17 mouse cellular contexts compared by ENCODE assay signal in the genomic region with DNA sequence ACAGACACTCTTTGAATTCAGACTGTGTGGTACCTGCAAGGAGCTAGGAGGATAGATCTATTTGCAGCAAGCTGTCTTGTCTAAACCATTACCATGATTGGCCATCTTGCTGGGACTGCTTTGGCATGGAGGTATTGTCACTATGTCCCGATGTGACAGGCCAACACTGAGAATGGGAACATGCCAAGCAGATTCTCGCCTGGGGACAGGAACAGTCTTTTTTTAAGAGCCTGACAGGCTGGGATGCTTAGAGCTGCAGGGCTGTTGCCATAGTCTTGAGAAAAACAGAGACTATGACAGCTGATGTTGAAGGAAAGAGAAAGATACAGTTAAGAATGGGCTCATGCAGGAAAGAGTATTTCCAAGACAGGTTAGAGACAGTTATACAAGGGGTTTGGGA.
DNase-seq lines count a peak whose midpoint lies in the region; TF ChIP-seq lines count a peak whose summit lies in the region.
"Had no signal": no experiment of that assay in that cellular context is flagged by ENCODE, and none has a peak within 500 bp of the region (broad histone marks: within the 10 kb centered on the region; RNA-seq: fewer than 3 reads in every experiment).

No protein-coding gene starts in this region.

- peak; percentile 28 for DNase-seq in left cerebral cortex, postnatal 4 days
- DNase-seq in left cerebral cortex, adult 9 months (ENCODE audit: low spot score in 2 of 2) = no peak
- peak; percentile 36 for DNase-seq in brain, embryonic 14.5 days (ENCODE audit: low read depth)
- peak; percentile 4 for DNase-seq in cerebellum, adult 8-10 months
- DNase-seq in cerebellum, postnatal 25 days = peak; percentile 22 to 25
- no peak for DNase-seq in ovary, postnatal 10 days (ENCODE audit: low spot score)
- DNase-seq in adrenal gland, postnatal 25 days = no peak
- DNase-seq: adrenal gland, adult 2 months; B cell, adult 2 months; gastrocnemius, postnatal 10 days; heart, postnatal 14 days; kidney, adult 2 months; kidney, postnatal 36 days; layer of hippocampus, postnatal 36 days; liver; spleen, adult 18-20 months; thymus, postnatal 14 days had no signal

- intact Hi-C loops in left cerebral cortex, postnatal 4 days (cut with DNase I) = no loop called here

- no peak for TF ChIP-seq POLR2A in brain, embryonic 14.5 days (IDR thresholded peaks at IDR 0.05; ENCODE audit: borderline replicate concordance, extremely low read depth, insufficient read depth, insufficient read length, poor library complexity, severe bottlenecking)

- no peak for TF ChIP-seq CTCF in brain, embryonic 14.5 days (IDR thresholded peaks at IDR 0.05; ENCODE audit: borderline replicate concordance, extremely low read depth, insufficient read depth, insufficient read length)

Comparison
In these comparisons a context has a peak if more than half of its experiments do, and no peak if none do; other contexts are left out.
1. DNase-seq: peak in left cerebral cortex, postnatal 4 days (single experiment), brain, embryonic 14.5 days (single experiment), cerebellum, adult 8-10 months (single experiment) and cerebellum, postnatal 25 days (2 of 2); none in left cerebral cortex, adult 9 months (0 of 2), ovary, postnatal 10 days (single experiment) and adrenal gland, postnatal 25 days (single experiment).